Mouse (Mus musculus) heart, embryonic 10.5 days (tissue): ENCODE results near the gene Rfesd. TPM values are rescaled to one million over a fixed set of nuclear protein-coding genes. Genes with fewer than 3 reads are reported as not detected.

Source experiments
- DNase-seq: peaks from one replicate; pipeline ENCODE4 v3.0.0-alpha.2; 2017; ENCODE audit warnings: low spot score
- H3K27ac ChIP-seq: fragments of 300-500 bp; sonication (generic); 2 replicates; pipeline ENCODE4 v1.5.1; 2016; ENCODE audit warnings: mild to moderate bottlenecking
- H3K27me3 ChIP-seq: fragments of 300-500 bp; sonication (generic); 2 replicates; pipeline ENCODE4 v1.6.1; 2016; ENCODE audit warnings: mild to moderate bottlenecking; ENCODE audit not compliant: poor library complexity, insufficient read depth, severe bottlenecking
- H3K36me3 ChIP-seq: fragments of 300-500 bp; sonication (generic); 2 replicates; pipeline ENCODE4 v1.6.1; 2016; ENCODE audit warnings: mild to moderate bottlenecking, moderate library complexity
- H3K4me1 ChIP-seq: fragments of 300-500 bp; sonication (generic); 2 replicates; pipeline ENCODE4 v1.6.1; 2016; ENCODE audit warnings: mild to moderate bottlenecking
- H3K4me3 ChIP-seq: fragments of 300-500 bp; sonication (generic); 2 replicates; pipeline ENCODE4 v1.5.1; 2016; ENCODE audit warnings: mild to moderate bottlenecking, moderate library complexity
- H3K9me3 ChIP-seq: fragments of 300-500 bp; sonication (generic); 2 replicates; pipeline ENCODE4 v1.6.1; 2016; ENCODE audit warnings: mild to moderate bottlenecking, moderate library complexity
- WGBS: fragments of 180-500 bp; shearing (Covaris S2); methylation state at CpG from one replicate; pipeline ENCODE4 v1.1.7; 2016; 5-methylcytosine and 5-hydroxymethylcytosine counted together
- polyA plus RNA-seq: library from polyadenylated mRNA; unstranded; fragments of >200 nt; fragmentation: Nextera tagmentation; extraction: Ambion mirVana; gene quantifications from 2 replicates; pipeline ENCODE4 v1.2.1, GENCODE M21; 2016

Gene Rfesd
- polyA plus RNA-seq, 1 experiment from 2014 or later: 37.0 TPM

DNA sequence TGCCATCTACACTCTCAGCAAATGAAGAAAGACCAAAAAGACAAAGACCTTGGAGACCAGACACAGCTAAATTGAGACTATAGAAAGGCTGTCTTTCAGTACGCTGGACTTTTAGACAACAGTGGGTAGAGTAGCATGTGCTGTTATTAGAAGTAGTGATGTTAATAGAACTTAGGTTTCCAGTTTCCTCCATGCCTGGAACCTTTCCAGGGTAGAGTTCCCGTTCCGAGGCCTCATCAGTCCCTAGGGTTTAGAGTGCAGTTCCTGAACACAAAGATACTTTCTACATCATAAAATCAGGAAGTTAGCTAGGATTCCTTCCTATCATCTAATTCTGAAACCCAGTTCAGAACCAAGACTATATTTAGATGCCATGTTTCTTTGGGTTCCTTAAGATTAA lies 6.1 kb upstream of the Rfesd start:
- Histone ChIP-seq H3K4me1 (no peaks in the 10 kb centered on the region), H3K36me3 (no peaks in the 10 kb centered on the region), H3K4me3 (no peak overlapping the region), H3K9me3 (no peaks in the 10 kb centered on the region), H3K27ac (no peak overlapping the region), H3K27me3 (no peaks in the 10 kb centered on the region)
- no peak for DNase-seq
- WGBS: 79% methylated on average over 3 of the region's 3 CpGs

DNA sequence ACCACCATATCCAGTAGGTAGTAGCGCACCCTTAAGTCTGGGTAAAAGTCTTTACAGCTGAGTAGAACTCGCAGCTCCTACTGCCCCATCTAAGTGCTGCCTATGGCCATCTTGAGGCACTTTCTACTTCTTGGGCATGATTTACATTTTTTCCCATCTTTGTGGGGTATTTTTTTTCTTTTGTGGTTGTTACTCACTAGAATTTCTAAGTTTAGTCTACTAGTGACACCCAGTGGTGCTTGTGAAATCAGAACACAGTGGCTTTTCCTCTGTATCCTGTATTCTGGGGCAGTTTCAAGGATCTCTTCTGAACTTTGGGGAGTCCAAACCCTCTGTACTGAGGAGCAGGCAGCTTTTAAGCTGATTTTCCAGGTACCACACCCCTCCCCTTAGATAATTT lies 3.3 kb upstream of the Rfesd start:
- no peaks in the 10 kb centered on the region for H3K4me1 ChIP-seq
- DNase-seq: no peak
- no peak overlapping the region for H3K27ac ChIP-seq
- 89% methylated on average over 2 of the region's 2 CpGs for WGBS
- no peaks in the 10 kb centered on the region for H3K9me3 ChIP-seq
- H3K4me3 ChIP-seq: no peak overlapping the region
- no peaks in the 10 kb centered on the region for H3K27me3 ChIP-seq
- H3K36me3 ChIP-seq: no peaks in the 10 kb centered on the region

DNA sequence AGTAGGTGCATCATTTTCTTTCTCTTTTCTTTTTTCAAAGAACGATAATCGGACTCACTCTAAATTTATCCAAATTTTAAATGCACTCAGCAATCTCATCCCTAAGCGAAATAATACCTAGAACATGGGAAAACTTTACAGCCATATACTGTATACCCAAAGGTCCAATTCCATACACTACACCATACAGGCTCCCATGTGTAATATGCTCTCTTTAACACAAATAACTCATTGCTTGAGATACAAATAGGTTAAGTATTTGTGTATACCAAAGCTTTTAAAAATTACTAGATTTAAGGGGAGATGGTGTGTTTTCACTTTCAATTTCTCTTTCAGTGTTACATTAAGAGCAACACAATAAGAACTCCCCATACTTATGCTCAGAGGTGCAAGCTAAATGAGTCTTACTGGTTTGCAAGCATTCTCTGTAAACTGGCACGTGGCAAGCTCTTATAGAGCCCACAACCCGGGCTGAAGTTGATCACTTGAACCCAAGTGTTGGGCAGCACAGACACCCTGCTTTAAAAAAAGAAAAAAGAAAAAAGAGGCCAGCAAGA lies 403 bp upstream of the Rfesd start:
- H3K4me1 ChIP-seq: no peaks in the 10 kb centered on the region
- peak overlapping the region; percentile 83 for H3K4me3 ChIP-seq
- WGBS: 44% methylated on average over 5 of the region's 5 CpGs
- no peak for DNase-seq
- no peaks in the 10 kb centered on the region for H3K9me3 ChIP-seq
- H3K27me3 ChIP-seq: no peaks in the 10 kb centered on the region
- peak overlapping the region; percentile 97; the same call in 1 of the 2 replicates for H3K27ac ChIP-seq
- no peaks in the 10 kb centered on the region for H3K36me3 ChIP-seq

DNA sequence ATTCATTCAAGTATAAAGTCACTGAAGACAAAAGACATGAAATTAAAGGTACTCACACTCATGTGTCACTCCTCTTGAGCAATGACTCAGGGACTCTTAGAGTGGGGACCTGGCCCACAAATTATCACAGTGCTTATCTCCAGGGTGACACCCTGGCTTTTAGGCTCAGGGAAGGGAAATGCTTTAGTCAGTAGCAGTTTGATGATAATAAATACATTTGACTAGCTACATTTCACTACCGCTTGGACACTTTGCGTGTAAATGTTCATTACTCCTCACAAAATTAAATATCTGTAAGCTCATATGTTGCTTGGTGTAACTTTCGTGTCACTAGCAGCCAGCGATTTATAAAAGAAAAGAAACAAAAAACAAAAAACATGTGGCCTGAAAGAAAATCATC lies 1.1 kb downstream of the Rfesd start:
- no peak for DNase-seq
- WGBS: 63% methylated on average over 4 of the region's 4 CpGs
- H3K9me3 ChIP-seq: no peaks in the 10 kb centered on the region
- H3K4me3 ChIP-seq: peak overlapping the region; percentile 83
- peak overlapping the region; percentile 97 for H3K27ac ChIP-seq
- no peaks in the 10 kb centered on the region for H3K27me3 ChIP-seq
- H3K36me3 ChIP-seq: no peaks in the 10 kb centered on the region
- no peaks in the 10 kb centered on the region for H3K4me1 ChIP-seq

DNA sequence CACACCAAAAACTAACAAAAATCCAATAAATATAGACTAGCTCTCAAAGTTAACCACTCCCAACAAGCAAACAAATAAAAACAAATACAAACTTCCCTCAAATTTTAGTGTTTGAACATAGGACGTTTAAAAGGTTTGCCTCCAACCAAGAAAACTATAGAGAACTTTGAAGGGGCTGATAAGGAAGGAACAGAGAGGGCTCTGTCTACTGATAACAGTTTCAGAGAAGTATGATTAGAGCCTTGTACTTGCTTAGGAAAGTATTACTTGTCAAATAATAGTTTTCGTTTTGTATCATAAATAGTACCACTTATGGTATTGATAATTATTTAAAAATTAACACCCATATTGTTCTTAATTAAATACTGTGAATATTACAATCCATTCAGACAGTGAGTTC lies 4.0 kb downstream of the Rfesd start:
- WGBS: 44% methylated on average over 2 of the region's 2 CpGs

DNA sequence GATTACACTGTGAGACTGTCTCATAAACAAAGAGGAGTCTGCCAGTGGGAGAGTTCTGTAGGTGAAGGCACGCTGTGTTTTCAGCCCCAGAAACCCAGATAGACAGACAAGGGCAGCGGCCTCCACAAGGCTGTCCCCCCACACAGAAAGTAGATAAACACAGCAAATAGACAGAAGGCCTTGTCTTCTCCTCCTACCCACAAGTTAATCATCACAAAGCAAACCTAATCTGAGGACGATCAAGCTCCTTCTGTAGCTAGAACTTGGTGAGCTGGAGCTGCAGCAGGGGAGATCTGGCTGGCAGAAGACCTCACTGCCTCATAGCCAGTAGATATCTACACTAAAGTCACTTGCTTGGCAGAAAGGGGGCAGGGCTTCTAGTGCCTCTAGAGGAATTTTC lies 15.2 kb downstream of the Rfesd start:
- H3K36me3 ChIP-seq: peaks cover 18% of the 10 kb centered on the region; the same call in 1 of the 2 replicates
- no peaks in the 10 kb centered on the region for H3K4me1 ChIP-seq
- H3K27me3 ChIP-seq: no peaks in the 10 kb centered on the region
- 77% methylated on average over 3 of the region's 3 CpGs for WGBS
- H3K27ac ChIP-seq: no peak overlapping the region
- H3K9me3 ChIP-seq: no peaks in the 10 kb centered on the region
- no peak for DNase-seq
- H3K4me3 ChIP-seq: no peak overlapping the region

More for the DNA sequence above, 4.0 kb downstream of the Rfesd start:
- Histone ChIP-seq H3K4me3 (no peak overlapping the region), H3K4me1 (no peaks in the 10 kb centered on the region), H3K9me3 (no peaks in the 10 kb centered on the region), H3K27me3 (no peaks in the 10 kb centered on the region), H3K27ac (no peak overlapping the region), H3K36me3 (no peaks in the 10 kb centered on the region)
- DNase-seq: no peak

DNA sequence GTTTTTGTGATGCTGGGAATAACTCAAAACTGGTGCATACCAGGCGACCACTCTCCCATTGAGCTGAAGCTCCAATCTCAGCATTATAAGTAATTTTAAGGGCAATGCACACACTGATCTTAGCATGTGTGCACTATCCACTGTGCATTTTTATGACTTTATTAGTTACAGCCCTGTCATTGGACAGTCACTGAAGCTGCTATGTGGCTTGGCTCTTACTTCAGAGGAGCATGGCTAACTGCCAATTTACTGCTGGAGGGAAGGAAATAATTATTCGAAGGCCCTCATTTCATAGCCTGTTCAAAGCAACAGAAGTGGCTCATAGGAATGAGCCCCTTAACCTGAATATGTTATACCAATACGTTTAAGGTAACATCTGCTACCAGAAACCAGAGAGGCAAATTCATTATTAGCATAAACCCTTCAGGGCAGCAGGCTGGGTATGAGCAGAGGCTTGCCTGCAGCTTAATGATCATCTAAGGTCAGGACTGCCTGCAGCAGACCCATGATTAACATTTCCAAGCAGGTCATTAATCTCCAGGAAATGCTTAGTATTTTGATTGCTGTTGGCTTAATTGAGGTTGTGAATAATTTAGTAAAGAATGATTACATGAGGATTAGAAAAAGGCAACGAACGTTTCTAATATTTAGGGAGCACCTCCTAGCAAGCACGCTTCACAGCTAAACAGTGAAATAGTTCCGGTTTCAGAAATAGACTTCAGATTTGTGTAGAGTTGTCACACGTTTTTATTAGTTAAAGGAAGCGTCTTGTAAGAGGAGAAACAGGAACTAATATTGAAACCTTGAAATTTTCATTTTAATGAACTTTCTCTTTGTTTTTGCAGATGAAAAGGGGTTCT lies 26.1 kb downstream of the Rfesd start:
- no peaks in the 10 kb centered on the region for H3K9me3 ChIP-seq
- H3K4me3 ChIP-seq: no peak overlapping the region
- 73% methylated on average over 9 of the region's 9 CpGs for WGBS
- no peak overlapping the region for H3K27ac ChIP-seq
- no peaks in the 10 kb centered on the region for H3K27me3 ChIP-seq
- H3K36me3 ChIP-seq: no peaks in the 10 kb centered on the region
- no peak for DNase-seq
- H3K4me1 ChIP-seq: no peaks in the 10 kb centered on the region

DNA sequence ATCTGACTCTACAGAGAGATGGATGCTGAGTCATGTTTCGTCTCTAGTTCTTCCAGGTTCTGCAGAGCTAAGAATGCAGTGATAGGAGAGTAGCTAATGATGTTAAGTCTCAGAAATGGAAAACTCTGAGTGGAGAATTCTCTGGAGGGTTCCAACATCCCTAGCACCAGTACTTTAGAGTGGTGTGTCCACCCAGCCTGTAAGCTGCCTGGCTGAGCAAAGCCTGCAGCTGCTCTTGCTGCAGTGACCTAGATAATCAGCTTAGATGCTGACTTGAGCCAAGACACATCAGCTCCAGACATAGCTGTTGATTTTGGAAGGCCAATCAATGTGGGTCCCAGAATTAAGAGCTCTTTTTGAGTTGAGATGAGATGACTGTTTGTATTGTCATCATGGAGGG lies 30.4 kb downstream of the Rfesd start:
- no peak for DNase-seq
- no peak overlapping the region for H3K4me3 ChIP-seq
- H3K27me3 ChIP-seq: no peaks in the 10 kb centered on the region
- no peaks in the 10 kb centered on the region for H3K9me3 ChIP-seq
- no peak overlapping the region for H3K27ac ChIP-seq
- WGBS: 68% methylated on average over 1 of the region's 1 CpGs
- no peaks in the 10 kb centered on the region for H3K4me1 ChIP-seq
- H3K36me3 ChIP-seq: no peaks in the 10 kb centered on the region

DNA sequence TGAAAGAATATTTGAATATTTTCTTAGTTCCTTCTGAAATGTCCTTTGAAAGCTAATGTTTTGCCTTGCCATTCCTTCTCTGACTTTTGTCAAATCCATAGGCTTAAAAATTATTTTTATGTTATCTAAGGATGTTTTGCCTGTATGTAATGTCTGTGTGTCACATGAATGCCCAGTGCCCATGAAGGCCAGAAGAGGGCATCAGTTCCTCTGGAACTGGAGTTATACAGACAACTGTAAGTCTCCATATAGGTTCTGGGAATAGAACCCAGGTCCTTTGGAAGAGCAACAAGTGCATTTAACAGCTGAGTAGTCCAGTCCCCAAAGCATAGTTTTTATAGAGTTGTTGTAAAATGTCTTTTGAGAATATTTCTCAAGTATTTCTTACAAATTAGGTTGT lies 36.6 kb downstream of the Rfesd start:
- Histone ChIP-seq H3K27ac (no peak overlapping the region), H3K4me3 (no peak overlapping the region), H3K4me1 (no peaks in the 10 kb centered on the region), H3K36me3 (no peaks in the 10 kb centered on the region), H3K27me3 (no peaks in the 10 kb centered on the region), H3K9me3 (no peaks in the 10 kb centered on the region)
- DNase-seq: no peak

DNA sequence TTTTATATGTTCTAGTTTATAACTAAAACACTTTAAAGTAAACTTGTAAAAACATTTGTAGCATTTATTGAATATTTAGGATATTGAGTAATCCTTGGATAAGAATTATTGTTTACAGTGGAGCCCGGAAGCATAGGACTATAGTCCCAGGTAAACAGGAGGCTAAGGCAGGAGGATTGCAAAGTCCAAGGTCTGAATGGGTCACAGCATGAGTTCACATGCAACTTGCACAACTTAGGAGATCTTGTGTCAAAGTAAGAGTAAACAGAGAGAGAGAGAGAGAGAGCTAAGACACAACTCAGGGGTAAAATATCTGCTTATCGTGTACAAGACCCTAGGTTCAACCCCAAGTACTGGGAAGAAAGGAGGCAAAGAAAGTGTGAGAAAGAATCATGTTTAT lies 41.9 kb downstream of the Rfesd start:
- no peak overlapping the region for H3K27ac ChIP-seq
- H3K4me3 ChIP-seq: no peak overlapping the region
- no peaks in the 10 kb centered on the region for H3K36me3 ChIP-seq
- WGBS: 86% methylated on average over 2 of the region's 2 CpGs
- H3K27me3 ChIP-seq: no peaks in the 10 kb centered on the region
- DNase-seq: no peak
- H3K4me1 ChIP-seq: no peaks in the 10 kb centered on the region
- no peaks in the 10 kb centered on the region for H3K9me3 ChIP-seq

DNA sequence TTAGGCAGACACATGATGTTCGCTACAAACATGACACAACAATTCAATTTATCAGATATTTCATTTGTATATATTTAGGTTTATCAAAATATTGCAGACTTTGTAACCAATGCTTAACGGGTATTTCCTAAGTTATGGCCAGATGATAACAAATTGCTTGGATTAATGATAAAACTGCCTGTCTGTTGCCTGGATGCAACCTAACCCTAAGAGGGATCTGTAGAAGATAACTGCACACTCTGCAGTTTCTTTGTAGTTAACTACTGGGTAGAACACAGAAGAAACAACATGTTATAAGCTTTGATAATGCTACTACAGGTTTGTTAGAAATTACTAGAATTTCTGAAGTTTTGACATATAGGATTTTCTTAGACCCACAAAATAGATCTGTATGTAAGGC lies 42.3 kb downstream of the Rfesd start:
- H3K4me3 ChIP-seq: no peak overlapping the region
- no peaks in the 10 kb centered on the region for H3K4me1 ChIP-seq
- no peaks in the 10 kb centered on the region for H3K9me3 ChIP-seq
- DNase-seq: no peak
- no peaks in the 10 kb centered on the region for H3K36me3 ChIP-seq
- H3K27me3 ChIP-seq: no peaks in the 10 kb centered on the region
- no peak overlapping the region for H3K27ac ChIP-seq
- WGBS: 79% methylated on average over 2 of the region's 2 CpGs

DNA sequence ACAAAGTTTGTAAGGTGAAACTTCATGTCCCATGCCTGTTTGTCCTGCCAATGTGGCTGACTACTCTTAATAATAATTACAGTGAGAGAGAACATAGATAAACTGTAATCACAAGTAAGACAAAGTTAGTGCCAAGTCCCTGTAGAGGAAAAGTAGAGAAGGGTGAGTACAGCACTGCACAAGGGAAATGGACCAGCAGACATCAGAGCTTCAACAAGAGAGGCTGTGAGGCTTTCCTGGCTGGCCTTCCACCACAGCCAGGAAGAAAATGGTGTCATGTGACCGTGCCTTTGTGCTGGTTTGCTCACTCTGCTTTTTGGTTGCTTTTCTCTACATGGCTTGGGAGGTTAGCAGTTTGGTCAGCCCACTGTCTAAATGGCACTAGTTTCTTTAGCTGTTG lies 42.9 kb downstream of the Rfesd start:
- no peaks in the 10 kb centered on the region for H3K36me3 ChIP-seq
- 71% methylated on average over 1 of the region's 1 CpGs for WGBS
- no peaks in the 10 kb centered on the region for H3K27me3 ChIP-seq
- DNase-seq: no peak
- H3K9me3 ChIP-seq: no peaks in the 10 kb centered on the region
- no peaks in the 10 kb centered on the region for H3K4me1 ChIP-seq
- no peak overlapping the region for H3K27ac ChIP-seq
- H3K4me3 ChIP-seq: no peak overlapping the region

DNA sequence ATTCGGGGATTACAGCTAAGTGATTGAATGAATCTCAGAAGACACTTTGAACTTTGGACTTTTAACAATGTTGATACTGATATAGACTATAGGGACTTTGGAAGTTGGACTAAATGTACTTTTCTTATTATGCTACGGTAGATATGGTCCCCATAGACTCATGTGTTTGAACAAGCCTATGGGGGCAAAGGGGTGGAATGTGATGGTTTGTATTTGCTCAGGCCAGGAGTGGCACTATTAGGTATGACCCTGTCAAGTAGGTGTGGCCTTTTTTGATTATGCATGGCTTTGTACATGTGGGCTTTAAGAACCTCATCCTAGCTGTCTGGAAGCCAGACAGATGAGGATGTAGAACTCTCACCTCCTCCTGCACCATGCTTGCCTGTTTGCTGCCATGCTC lies 44.0 kb downstream of the Rfesd start:
- no peak overlapping the region for H3K4me3 ChIP-seq
- no peak overlapping the region for H3K27ac ChIP-seq
- DNase-seq: no peak
- WGBS: 73% methylated on average over 2 of the region's 2 CpGs
- no peaks in the 10 kb centered on the region for H3K4me1 ChIP-seq
- no peaks in the 10 kb centered on the region for H3K9me3 ChIP-seq
- no peaks in the 10 kb centered on the region for H3K36me3 ChIP-seq
- H3K27me3 ChIP-seq: no peaks in the 10 kb centered on the region

DNA sequence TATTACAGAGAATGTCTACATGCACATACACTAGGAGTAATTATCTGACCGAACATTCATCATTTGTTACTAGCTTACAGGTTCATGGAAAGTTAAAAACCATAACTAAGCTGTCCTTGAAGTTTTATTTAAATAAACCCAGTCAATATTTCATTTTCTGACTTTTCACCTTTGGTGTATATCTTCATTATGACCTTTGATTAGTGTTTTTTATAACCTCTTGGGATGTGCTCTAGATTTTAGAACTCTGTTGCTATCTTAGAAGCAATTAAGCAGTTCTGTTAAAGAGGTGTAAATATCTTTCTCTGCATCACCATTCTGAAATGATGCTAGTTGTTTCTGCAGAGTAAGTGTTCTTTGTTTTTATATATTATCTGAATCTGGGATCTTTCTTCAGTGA lies 51.7 kb downstream of the Rfesd start, which contains the start of gene Spata9:
TSS of gene Spata9 (plus strand) at position 301 of the 400 bp plus-strand sequence.
- Histone ChIP-seq H3K4me3 (no peak within 1 kb of the TSS), H3K9me3 (no peaks in the 10 kb centered on the region), H3K27ac (no peak within 1 kb of the TSS), H3K36me3 (no peaks in the 10 kb centered on the region), H3K4me1 (no peaks in the 10 kb centered on the region), H3K27me3 (no peaks in the 10 kb centered on the region)
- WGBS: 73% methylated on average over 1 of the region's 1 CpGs
- DNase-seq: no peak
